Mouse (Mus musculus) brain, embryonic 14.5 days (tissue): ENCODE measurements around the gene Ago3. TPM values are rescaled to one million over a fixed set of nuclear protein-coding genes. Genes with fewer than 3 reads are reported as not detected.
A peak's percentile ranks its signal among the peaks of the same experiment; 100 is the strongest.

Source experiments
- DNase-seq: peaks from one replicate; pipeline ENCODE4 v3.0.0-alpha.2; 2011; ENCODE audit warnings: low read depth
- CTCF ChIP-seq: fragments of 200-500 bp; IDR thresholded peaks from 2 replicates; pipeline ENCODE4 v1.5.1; 2012; ENCODE audit warnings: inconsistent platforms, mild to moderate bottlenecking, moderate library complexity, borderline replicate concordance; ENCODE audit not compliant: insufficient read depth, insufficient read length; ENCODE audit errors: extremely low read depth
- POLR2A ChIP-seq: fragments of 200-500 bp; IDR thresholded peaks from 2 replicates; pipeline ENCODE4 v1.6.1; 2012; ENCODE audit warnings: mild to moderate bottlenecking, inconsistent platforms, borderline replicate concordance; ENCODE audit not compliant: poor library complexity, insufficient read depth, insufficient read length, severe bottlenecking; ENCODE audit errors: extremely low read depth
- polyA plus RNA-seq: library from polyadenylated mRNA; depleted of rRNA; stranded (reverse); fragments of >200 nt; gene quantifications from 2 replicates; pipeline ENCODE4 v1.2.3, GENCODE M21; 2012; rRNA removed

The Ago3 gene
- 6.5 and 7.6 TPM in 2 replicates for polyA plus RNA-seq

- TF ChIP-seq POLR2A (peak; percentile 75), CTCF (no peak)
- peak; percentile 96 for DNase-seq
Observed at GRCm38 (mm10) chr4:126429347-126430079, at the start of gene Ago3. Gene Ago3, minus strand, starts transcription at chr4:126429556.

DNA sequence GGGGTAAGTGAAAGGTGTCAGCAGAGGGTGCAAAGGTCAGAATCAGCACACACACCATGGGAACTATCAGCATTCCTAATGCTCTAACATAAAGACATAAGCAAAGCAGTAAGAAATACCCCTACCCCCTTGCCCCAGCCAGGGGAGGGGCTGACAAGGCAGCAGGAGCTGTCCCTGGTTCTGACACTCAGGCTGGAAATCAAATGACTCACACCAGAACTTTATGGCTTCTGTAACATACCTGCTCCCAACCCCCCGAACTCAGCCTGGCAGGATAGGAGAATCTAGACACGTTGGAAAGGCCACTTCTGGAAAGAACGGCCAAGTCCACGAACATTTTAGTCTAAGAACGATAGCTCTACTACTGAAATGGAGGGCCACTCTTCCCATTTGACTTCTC, 43.7 kb upstream of the Ago3 start:
- TF ChIP-seq POLR2A = no peak
- no peak for TF ChIP-seq CTCF
- no peak for DNase-seq

GRCm38 (mm10) chr4:126469334-126469733, 40.0 kb upstream of the Ago3 start:
- DNase-seq = no peak
- no peak for TF ChIP-seq POLR2A
- no peak for TF ChIP-seq CTCF

- no peak for DNase-seq
- TF ChIP-seq POLR2A (no peak), CTCF (no peak)
Observed at GRCm38 (mm10) chr4:126468925-126469324, 39.6 kb upstream of the Ago3 start.

- TF ChIP-seq CTCF (peak; percentile 98), POLR2A (peak; percentile 93)
Observed at GRCm38 (mm10) chr4:126468285-126468901, 39.0 kb upstream of the Ago3 start, which contains the start of gene Ago1. Gene Ago1, minus strand, starts transcription at chr4:126468583.

DNA sequence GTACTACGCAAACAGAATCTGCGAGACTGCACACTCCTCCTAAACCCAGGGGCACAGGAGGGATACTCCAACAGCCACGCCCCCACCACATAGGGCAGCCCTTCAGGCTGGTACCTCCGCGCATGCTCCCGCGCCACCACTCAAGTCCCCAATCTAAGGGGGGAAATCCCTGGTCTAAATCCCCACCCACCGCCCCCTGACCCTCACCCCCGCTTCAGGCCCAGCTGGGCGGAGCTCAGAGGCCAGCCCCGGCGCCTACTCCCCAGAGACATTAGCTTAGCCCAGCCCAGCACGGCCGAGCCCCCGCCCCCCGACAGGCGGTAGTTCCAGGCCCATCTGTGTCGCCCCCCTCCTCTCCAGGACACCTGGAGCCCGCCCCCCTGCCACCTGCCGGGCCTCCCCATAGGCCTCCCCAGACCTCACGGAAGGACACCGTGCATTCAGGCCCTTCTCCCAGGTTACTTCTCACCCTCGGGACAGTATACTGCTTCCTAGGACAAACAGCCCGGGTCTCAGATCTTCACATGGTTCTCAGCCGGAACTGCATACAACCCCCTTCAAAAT, 38.4 kb upstream of the Ago3 start:
- DNase-seq = peak; percentile 94
- TF ChIP-seq CTCF = no peak
- no peak for TF ChIP-seq POLR2A

More at GRCm38 (mm10) chr4:126468285-126468901, 39.0 kb upstream of the Ago3 start, which contains the start of gene Ago1:
- DNase-seq = peak; percentile 98

DNA sequence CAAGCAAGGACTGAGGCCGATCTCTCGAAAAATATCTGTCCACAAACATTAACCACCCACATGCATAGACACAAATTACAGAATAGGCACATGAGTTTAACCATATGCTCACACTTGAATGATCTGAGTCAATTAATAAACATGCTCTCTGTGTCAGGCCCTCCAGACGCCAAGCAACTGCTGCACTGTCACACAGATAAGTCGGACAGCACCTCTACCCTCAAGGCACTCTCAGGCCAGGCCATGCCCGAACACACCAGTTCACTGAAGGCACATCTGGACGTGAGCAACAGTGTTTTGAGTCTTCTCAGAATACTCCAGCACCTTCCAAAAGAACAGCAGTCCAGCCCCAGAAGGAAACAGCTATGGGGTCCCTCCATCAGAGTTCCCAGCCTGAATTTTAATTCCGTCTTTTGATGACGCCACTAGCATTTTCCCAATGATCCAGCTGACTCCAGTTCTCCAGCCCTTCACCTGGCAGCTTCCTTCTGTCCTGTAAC, 36.9 kb upstream of the Ago3 start:
- DNase-seq = no peak
- no peak for TF ChIP-seq POLR2A
- no peak for TF ChIP-seq CTCF

GRCm38 (mm10) chr4:126465843-126466242, 36.5 kb upstream of the Ago3 start:
- TF ChIP-seq CTCF (no peak), POLR2A (peak; percentile 14; the same call in 1 of the 2 replicates)
- DNase-seq = peak; percentile 97

DNA sequence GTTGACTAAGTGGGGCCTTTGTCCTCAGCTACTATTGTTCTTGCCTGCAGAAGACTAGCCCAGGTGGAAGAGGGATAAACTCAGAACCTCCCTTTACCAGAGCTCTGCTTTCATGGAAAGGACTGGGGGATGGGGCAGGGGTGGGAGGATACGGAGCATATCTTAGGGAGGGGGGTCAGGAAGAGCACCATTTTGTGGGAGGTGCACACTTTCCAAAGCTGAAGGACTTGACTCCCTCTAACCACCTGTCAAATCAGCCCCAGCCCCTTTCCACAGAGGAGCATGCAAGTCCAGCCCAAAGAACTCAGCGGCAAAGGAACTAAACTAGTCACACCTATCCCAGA, 35.5 kb upstream of the Ago3 start:
- TF ChIP-seq POLR2A = no peak
- TF ChIP-seq CTCF = no peak
- DNase-seq = peak; percentile 52

GRCm38 (mm10) chr4:126464189-126464891, 35.0 kb upstream of the Ago3 start:
- DNase-seq = peak; percentile 5
- TF ChIP-seq CTCF = no peak

- TF ChIP-seq CTCF = no peak
- TF ChIP-seq POLR2A = no peak
- DNase-seq = no peak
Observed at GRCm38 (mm10) chr4:126455441-126455840, 26.1 kb upstream of the Ago3 start.
